Mouse (Mus musculus): ENCODE measurements around the gene Gstm5.
A peak's percentile ranks its signal among the peaks of the same experiment; 100 is the strongest.
"Not testable (repeated sequence)": the region's sequence is repeated elsewhere in the genome, so short reads cannot be mapped to it uniquely, and the experiment has no call there.

Gstm5 gene

GRCm38 (mm10) chr3:107873335-107874251, 22.0 kb upstream of the Gstm5 start:
- DNase-seq (ENCODE audit: low spot score in 2 of 2), result no peak

- DNase-seq (ENCODE audit: low spot score in 2 of 2), result no peak
Observed at GRCm38 (mm10) chr3:107875231-107875630, 20.4 kb upstream of the Gstm5 start.

DNA sequence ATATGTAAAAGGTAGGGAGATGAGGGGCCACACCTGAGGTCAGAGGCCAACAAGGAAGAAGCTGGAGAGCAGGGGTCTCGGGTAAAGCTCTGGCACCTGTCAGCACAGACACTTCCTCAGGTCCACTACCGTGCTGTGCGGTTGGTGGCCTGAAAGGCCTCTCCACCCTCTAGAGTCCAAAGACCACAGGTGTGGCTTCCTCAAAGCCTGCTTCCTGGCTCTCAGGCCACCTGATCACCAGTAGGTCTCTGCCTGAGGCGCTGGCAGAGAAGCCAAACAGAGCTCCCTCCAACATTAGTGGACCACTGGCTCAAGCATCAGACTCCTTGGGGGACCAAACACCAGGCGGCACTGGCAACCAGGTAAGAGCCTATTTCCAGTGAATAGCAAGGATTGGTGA, 18.6 kb upstream of the Gstm5 start, which contains the start of gene Eps8l3:
Gene Eps8l3 (plus strand): TSS at position 225 of the 400 bp plus-strand sequence.
- no peak for DNase-seq (ENCODE audit: low spot score in 2 of 2)

DNA sequence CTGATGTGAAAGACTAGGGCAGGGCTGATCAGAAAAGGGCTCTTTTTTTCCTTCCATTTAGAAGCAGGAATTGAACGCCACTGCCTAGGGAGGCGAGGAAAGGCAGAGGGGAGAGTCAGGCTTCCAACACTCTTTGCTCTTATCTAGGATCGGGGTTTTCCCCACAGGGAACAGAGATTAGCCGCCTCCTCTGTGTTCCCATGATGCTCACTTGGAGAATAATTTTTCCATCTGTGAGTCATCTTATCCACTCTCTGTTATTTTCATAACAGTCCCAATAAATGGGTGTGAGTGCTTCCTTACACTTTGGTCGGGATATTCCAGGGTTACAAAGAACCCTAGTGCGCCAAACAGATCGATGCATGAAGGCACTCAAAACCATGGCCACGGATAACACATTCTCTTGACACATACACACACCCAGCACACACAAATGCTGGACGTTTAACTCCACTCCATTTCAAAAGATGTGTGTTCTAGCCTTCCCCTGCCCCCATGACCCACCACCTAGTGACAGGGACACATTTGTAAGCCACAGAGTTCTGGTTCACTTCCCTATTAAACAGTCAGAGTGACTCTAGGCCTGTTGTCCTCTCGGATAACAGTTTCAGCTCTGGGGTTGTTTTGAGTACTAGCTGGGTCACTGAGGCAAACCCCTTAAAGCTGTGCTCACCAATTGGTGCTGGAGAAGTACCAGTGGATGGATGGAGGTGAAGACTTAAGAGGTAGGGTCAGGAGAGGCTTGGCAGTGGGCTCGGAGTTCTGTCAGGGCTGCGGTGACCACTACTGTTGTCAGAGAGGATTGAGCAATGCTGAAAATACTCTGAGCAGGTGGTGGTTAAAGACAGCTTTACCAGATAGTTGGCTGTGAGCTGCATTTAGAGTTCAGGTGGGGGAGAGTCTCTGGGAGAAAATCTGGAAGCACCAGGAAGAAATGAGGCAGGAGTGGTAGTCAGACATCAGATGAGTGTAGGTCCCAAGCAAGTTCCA, 17.6 kb upstream of the Gstm5 start:
- DNase-seq (ENCODE audit: low spot score in 2 of 2), result no peak

DNA sequence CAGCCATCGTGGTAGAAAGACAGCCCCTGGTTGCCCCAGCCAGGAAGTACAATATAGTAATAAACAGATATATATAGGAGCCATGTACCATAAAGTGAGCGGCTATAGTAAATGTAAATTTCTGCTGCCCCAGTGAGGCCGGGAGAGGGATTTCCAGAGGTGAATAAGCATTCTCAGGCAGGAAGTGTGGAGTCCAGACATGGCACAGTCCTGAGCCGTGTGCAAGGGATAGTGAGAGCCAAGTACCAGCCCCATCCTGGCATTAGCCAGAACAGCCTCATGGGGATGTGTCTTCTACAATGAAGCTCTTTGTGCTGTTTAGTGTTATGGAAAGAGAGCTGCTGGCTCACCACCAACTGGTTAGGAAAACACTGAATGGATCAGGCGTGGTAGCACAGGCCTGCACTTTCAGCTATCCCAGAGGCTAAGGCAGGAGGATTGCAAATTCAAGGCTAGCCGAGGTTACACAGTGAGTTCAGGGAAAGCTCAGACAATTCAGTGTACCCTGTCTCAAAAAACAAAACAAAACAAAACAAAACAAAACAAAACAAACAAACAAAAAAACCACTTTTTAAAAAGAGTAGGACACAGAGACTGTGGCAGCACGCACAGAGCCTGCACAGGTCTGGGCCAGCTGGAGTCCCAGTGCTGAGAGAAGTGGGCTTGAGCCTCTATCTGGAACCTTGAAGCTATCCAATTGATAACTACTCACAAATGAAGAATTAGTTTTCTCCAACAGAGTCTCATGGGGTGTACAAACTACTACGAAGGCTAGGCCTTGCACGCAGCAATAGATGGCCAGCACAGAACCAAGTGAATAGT, 7.7 kb upstream of the Gstm5 start:
- DNase-seq (ENCODE audit: low spot score in 2 of 2), result peak; percentile 32 to 66

DNA sequence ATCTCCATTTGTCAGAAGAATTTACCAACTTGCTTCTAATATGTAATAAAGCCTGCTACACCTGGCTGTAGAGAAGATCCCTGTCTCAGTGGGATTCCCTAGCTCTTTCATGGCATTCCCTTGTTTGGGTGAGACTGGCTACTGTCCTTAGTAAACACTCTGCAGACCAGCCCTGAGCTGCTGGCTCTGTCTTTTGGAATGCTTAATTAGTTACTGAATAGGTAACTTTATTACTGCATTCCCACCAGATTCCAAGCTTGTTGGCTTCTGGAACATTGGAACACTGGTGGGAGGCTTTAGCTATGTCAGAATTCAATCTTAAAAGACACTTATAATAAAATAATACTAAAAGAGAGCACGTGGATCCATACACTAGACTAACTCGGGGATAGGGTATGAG, 6.4 kb upstream of the Gstm5 start:
- DNase-seq (ENCODE audit: low spot score in 2 of 2), result not testable (repeated sequence)

DNA sequence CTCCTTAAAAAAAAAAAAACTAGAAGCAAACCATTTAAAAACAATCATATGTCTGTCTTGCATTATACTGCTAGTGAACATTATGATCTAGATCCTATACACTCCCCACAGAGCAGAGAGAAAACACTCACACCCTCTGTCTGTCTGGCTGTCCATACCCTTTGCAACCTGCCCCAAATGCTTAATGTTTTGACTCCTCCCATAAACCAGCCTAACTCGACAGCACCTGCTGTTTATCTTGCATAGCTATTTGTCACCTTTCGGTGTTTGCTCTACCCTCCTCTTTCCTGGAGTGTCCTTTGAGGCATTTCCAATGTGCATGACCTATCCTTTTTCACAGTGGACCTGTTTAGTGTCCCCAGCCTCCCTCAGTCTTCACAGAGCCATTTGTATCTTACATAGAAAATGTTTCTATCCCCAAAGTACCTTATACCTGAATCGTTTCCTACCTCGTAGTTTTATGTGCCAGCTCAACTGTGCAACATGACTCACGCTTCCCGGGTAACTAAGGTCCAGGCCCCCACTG, 364 bp upstream of the Gstm5 start:
- DNase-seq (ENCODE audit: low spot score in 2 of 2), result no peak

GRCm38 (mm10) chr3:107898691-107899090, 3.1 kb downstream of the Gstm5 start:
- no peak for DNase-seq (ENCODE audit: low spot score in 2 of 2)

DNA sequence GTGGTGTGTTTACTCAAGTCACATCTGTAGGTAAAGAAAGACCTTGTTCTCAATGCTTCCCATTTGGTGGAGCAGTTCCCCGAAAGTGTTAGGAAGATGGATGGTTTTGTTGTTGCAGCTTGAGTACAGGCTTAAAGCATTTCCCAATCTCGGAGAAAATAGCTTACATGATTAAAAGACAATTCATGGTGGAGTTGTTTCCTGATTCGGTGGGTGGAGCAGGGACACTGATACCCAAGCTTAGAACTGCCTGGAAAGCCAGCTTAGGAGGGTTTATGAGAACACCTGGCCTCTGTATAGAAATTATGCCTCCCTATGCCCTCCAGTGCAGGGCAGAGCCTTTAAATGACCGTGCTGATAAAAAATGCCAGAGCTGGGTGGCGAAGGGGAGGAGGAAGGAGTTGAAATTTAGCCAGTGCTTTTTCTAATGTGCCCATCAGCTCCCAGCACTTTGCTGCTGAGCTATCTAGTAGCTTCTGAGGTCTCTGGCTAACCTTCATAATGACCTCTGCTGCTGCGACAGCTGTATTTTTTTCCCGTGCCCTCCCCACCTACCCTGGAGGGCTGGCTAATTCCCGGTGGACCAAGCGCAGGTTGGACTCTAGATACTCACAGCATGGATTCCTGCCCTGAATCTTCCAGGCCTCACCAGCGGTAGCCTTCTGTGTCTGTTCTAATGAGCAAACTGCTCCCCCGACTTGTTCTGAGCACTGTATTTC, 5.5 kb downstream of the Gstm5 start:
- no peak for DNase-seq (ENCODE audit: low spot score in 2 of 2)

DNA sequence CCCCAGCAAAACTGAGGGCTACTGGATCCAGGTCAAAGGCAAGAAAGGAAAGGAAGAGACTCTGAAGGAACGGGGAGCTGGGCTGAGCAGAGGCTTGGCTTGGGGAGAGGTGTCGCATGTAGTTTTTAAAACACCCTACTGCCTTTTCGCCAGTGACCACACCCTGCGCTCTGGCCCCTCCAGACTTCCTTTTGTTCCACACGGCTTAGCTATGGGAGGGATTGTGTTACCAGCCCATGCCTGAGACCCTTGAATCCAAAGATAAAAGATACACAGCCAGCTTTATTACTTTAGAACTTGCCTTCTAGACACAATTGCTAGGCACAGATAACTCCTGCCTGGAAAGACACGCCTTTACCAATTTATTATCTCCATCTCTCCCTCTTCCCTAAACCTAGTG, 10.3 kb downstream of the Gstm5 start:
- no peak for DNase-seq (ENCODE audit: low spot score in 2 of 2)

- DNase-seq (ENCODE audit: low spot score in 2 of 2), result no peak
Observed at GRCm38 (mm10) chr3:107916674-107917073, 21.1 kb downstream of the Gstm5 start.

- DNase-seq (ENCODE audit: low spot score in 2 of 2), result no peak
Observed at GRCm38 (mm10) chr3:107917097-107917496, 21.5 kb downstream of the Gstm5 start.

GRCm38 (mm10) chr3:107917783-107918408, 22.3 kb downstream of the Gstm5 start:
- DNase-seq (ENCODE audit: low spot score in 2 of 2), result peak; percentile 74 to 75

DNA sequence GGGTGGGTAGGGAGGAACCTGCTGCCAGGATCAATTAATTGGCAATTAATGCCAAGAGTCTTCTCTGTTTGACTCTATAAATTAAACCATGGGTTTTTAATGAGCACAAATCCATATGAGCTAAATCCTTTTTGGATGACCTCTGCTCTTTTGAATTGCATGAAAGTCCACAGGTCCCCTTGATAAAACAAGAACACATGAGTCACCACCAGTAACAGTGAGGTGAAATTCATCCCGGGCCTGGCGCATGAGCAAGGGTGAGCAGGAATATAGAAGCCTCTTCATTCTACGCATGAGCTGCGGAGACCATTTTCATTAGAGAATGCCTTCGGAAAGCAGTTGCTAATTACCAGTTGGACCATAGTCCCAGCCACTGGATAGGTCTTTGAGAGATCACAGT, 24.7 kb downstream of the Gstm5 start:
- no peak for DNase-seq (ENCODE audit: low spot score in 2 of 2)

DNA sequence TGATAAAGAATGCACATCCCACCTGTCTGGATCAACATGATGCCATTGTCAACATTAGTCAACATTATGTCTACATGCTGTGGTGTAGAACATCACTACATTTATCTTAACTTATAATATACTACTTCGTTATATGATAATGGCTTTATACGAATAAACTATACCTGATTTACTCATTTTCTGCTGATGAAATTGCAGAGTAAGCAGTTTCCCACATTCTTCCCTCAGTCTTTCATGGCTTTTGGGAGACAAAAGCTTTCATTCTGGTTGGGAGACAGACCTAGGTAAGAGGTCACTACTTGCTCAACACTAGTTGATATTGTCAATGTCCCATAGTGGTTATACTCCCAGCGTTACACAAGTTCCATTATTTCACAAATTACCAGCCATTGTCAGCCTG, 29.7 kb downstream of the Gstm5 start:
- no peak for DNase-seq (ENCODE audit: low spot score in 2 of 2)

DNA sequence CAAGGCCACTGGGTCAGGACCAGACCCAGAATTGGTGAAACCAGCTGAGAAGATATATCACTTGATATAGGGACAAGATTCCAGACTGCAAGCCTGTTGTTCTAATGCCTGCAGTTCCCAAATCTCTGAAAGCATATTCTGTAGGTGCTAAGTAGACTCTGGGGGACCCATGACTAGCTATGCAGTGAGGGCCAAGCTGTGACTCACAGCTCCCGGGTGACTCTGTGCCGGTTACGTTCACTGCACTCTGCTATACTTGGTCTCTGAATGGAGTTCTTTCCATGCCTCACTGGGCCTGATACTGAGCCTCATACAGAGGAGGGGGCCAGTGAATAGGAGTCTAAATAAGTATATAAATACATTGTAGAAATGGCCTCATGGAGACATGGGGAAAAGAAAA, 32.2 kb downstream of the Gstm5 start:
- DNase-seq (ENCODE audit: low spot score in 2 of 2), result no peak

- DNase-seq (ENCODE audit: low spot score in 2 of 2), result no peak
Observed at GRCm38 (mm10) chr3:107928691-107929090, 33.1 kb downstream of the Gstm5 start.

GRCm38 (mm10) chr3:107929243-107929642, 33.6 kb downstream of the Gstm5 start:
- DNase-seq (ENCODE audit: low spot score in 2 of 2), result no peak

- no peak for DNase-seq (ENCODE audit: low spot score in 2 of 2)
Observed at GRCm38 (mm10) chr3:107929731-107930130, 34.1 kb downstream of the Gstm5 start.

GRCm38 (mm10) chr3:107931134-107931533, 35.5 kb downstream of the Gstm5 start:
- DNase-seq (ENCODE audit: low spot score in 2 of 2), result no peak
